ENCODE assay signal across 11 mouse cellular contexts in the genomic region with DNA sequence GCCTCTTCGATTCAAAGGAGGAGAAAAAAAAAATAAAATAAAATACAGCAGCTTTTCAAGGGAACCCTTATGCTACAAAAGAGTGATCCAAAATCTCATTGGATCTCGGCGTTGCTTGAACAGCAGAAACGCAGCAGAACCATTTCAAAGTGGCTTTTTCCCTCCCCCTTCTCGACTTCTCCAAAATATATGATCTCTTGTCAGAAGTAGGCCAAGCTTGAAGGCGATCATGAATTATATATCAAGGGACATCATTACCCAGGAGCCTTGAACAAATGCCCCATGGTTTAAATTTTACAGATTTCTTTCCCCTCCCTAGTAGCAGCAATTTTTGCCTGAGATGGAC. TPM values are rescaled to one million over a fixed set of nuclear protein-coding genes. Genes with fewer than 3 reads are reported as not detected.
A peak's percentile ranks its signal among the peaks of the same experiment; 100 is the strongest.
DNase-seq lines count a peak whose midpoint lies in the region; ATAC-seq and TF ChIP-seq lines count a peak whose summit lies in the region.
"Had no signal": no experiment of that assay in that cellular context is flagged by ENCODE, and none has a peak within 500 bp of the region (broad histone marks: within the 10 kb centered on the region; RNA-seq: fewer than 3 reads in every experiment).

No protein-coding gene starts in this region.

- 0 out of 2 replicates have a peak overlapping the region, but pooled peaks have one; percentile 6 for H3K4me3 ChIP-seq in kidney, postnatal 0 days (replicated peaks; ENCODE audit: low read depth, low read length)
- H3K4me3 ChIP-seq in forebrain, embryonic 14.5 days (ENCODE audit: low read depth, low read length): no peak overlapping the region
- peak overlapping the region; percentile 11; the same call in 1 of the 2 replicates for H3K4me3 ChIP-seq in intestine, embryonic 14.5 days (ENCODE audit: low read depth, low read length)
- no peak overlapping the region; the same call in 1 of the 2 replicates for H3K4me3 ChIP-seq in neural tube, embryonic 14.5 days (ENCODE audit: low read depth, low read length)
- H3K4me3 ChIP-seq: liver, embryonic 15.5 days had no signal

- no peak overlapping the region for H3K9ac ChIP-seq in kidney, postnatal 0 days (ENCODE audit: low read depth, low read length)
- H3K9ac ChIP-seq in forebrain, embryonic 14.5 days (ENCODE audit: low read length): peak overlapping the region; percentile 40; the same call in 1 of the 2 replicates
- H3K9ac ChIP-seq in intestine, embryonic 14.5 days (ENCODE audit: low read length): peak overlapping the region; percentile 25; the same call in 1 of the 2 replicates
- peak overlapping the region; percentile 42; the same call in 1 of the 2 replicates for H3K9ac ChIP-seq in neural tube, embryonic 14.5 days (replicated peaks; ENCODE audit: low read depth, low read length)
- H3K9ac ChIP-seq: liver, embryonic 15.5 days had no signal

- H3K36me3 ChIP-seq in kidney, postnatal 0 days (ENCODE audit: insufficient read depth, low read length): no peaks in the 10 kb centered on the region
- no peaks in the 10 kb centered on the region for H3K36me3 ChIP-seq in forebrain, embryonic 14.5 days (ENCODE audit: control insufficient read depth, insufficient read depth, low read length)
- no peaks in the 10 kb centered on the region for H3K36me3 ChIP-seq in intestine, embryonic 14.5 days (ENCODE audit: control insufficient read depth, insufficient read depth, low read length)
- H3K36me3 ChIP-seq in neural tube, embryonic 14.5 days (ENCODE audit: control insufficient read depth, insufficient read depth, low read length): no peaks in the 10 kb centered on the region
- H3K36me3 ChIP-seq: liver, embryonic 15.5 days had no signal

- 29% methylated on average over 6 of the region's 6 CpGs for WGBS in kidney, postnatal 0 days
- 58% methylated on average over 6 of the region's 6 CpGs for WGBS in forebrain, embryonic 14.5 days
- WGBS in intestine, embryonic 14.5 days: 51% methylated on average over 6 of the region's 6 CpGs
- WGBS in neural tube, embryonic 14.5 days: 21% methylated on average over 6 of the region's 6 CpGs

- no peaks in the 10 kb centered on the region for H3K4me1 ChIP-seq in kidney, postnatal 0 days (replicated peaks; ENCODE audit: insufficient read depth, low read length)
- H3K4me1 ChIP-seq in forebrain, embryonic 14.5 days (ENCODE audit: control insufficient read depth, insufficient read depth, low read length): peaks cover 20% of the 10 kb centered on the region
- H3K4me1 ChIP-seq in intestine, embryonic 14.5 days (replicated peaks; ENCODE audit: control insufficient read depth, insufficient read depth, low read length): peaks cover 7% of the 10 kb centered on the region; the same call in 1 of the 2 replicates
- peaks cover 27% of the 10 kb centered on the region for H3K4me1 ChIP-seq in neural tube, embryonic 14.5 days (ENCODE audit: control insufficient read depth, insufficient read depth, low read length)

- no peak for TF ChIP-seq CTCF in kidney, postnatal 0 days (IDR thresholded peaks at IDR 0.05; ENCODE audit: low read depth)

- DNase-seq in kidney, postnatal 0 days (ENCODE audit: low spot score): peak; percentile 32
- no peak for DNase-seq in kidney, postnatal 36 days
- DNase-seq in forebrain, embryonic 14.5 days (ENCODE audit: low spot score): no peak
- DNase-seq in intestine, embryonic 14.5 days (ENCODE audit: low spot score): no peak
- no peak for DNase-seq in testis, postnatal 14 days (ENCODE audit: low spot score)
- no peak for DNase-seq in frontal cortex, postnatal 14 days (ENCODE audit: low spot score in 2 of 2)
- DNase-seq: kidney, postnatal 25 days; right cerebral cortex, adult 18-20 months; thymus, postnatal 36 days had no signal

- H3K4me2 ChIP-seq in kidney, postnatal 0 days (ENCODE audit: low read length): peak overlapping the region; percentile 33; the same call in 1 of the 2 replicates
- peak overlapping the region; percentile 20 for H3K4me2 ChIP-seq in forebrain, embryonic 14.5 days (ENCODE audit: low read length)
- H3K4me2 ChIP-seq in intestine, embryonic 14.5 days (ENCODE audit: low read length): peak overlapping the region; percentile 37
- H3K4me2 ChIP-seq in neural tube, embryonic 14.5 days (ENCODE audit: low read depth, low read length): peak overlapping the region; percentile 41

- H3K27me3 ChIP-seq in kidney, postnatal 0 days (ENCODE audit: insufficient read depth, low read length): no peaks in the 10 kb centered on the region
- no peaks in the 10 kb centered on the region for H3K27me3 ChIP-seq in forebrain, embryonic 14.5 days (replicated peaks; ENCODE audit: control insufficient read depth, insufficient read depth, low read length)
- H3K27me3 ChIP-seq in intestine, embryonic 14.5 days (replicated peaks; ENCODE audit: control insufficient read depth, insufficient read depth, low read length): no peaks in the 10 kb centered on the region
- H3K27me3 ChIP-seq in neural tube, embryonic 14.5 days (ENCODE audit: control insufficient read depth, insufficient read depth, low read length): no peaks in the 10 kb centered on the region
- H3K27me3 ChIP-seq: liver, embryonic 15.5 days had no signal

- no peak overlapping the region for H3K27ac ChIP-seq in kidney, postnatal 0 days
- peak overlapping the region; percentile 96 for H3K27ac ChIP-seq in forebrain, embryonic 14.5 days (ENCODE audit: low read depth, low read length)
- H3K27ac ChIP-seq in intestine, embryonic 14.5 days (ENCODE audit: low read depth): peak overlapping the region; percentile 66
- H3K27ac ChIP-seq in neural tube, embryonic 14.5 days (ENCODE audit: low read depth, low read length): peak overlapping the region; percentile 88
- H3K27ac ChIP-seq: liver, embryonic 15.5 days had no signal

- no peaks in the 10 kb centered on the region for H3K9me3 ChIP-seq in kidney, postnatal 0 days (replicated peaks; ENCODE audit: low read length)
- H3K9me3 ChIP-seq in forebrain, embryonic 14.5 days (replicated peaks; ENCODE audit: control insufficient read depth, low read length): no peaks in the 10 kb centered on the region
- no peaks in the 10 kb centered on the region for H3K9me3 ChIP-seq in intestine, embryonic 14.5 days (ENCODE audit: control insufficient read depth, low read length)
- H3K9me3 ChIP-seq in neural tube, embryonic 14.5 days (ENCODE audit: control insufficient read depth, low read length): no peaks in the 10 kb centered on the region
- H3K9me3 ChIP-seq: liver, embryonic 15.5 days had no signal

- no peak for ATAC-seq in kidney, postnatal 0 days (replicated peaks; ENCODE audit: low FRiP score, low read depth)
- ATAC-seq in forebrain, embryonic 14.5 days: no peak; the same call in 1 of the 2 replicates
- ATAC-seq in intestine, embryonic 14.5 days (replicated peaks; ENCODE audit: low FRiP score, low TSS enrichment, low read depth): no peak
- ATAC-seq in neural tube, embryonic 14.5 days (ENCODE audit: low read depth): no peak

RNA-seq across cellular contexts. Expression of gene Fam49a, which starts 25.8 kb away (rescaled TPM):
- polyA plus RNA-seq in kidney, postnatal 0 days (2015; fragmentation: Nextera tagmentation; extraction: Ambion mirVana): 5.6 and 6.2 TPM in 2 replicates
- polyA plus RNA-seq in forebrain, embryonic 14.5 days (2014; fragmentation: Nextera tagmentation; extraction: Ambion mirVana): 131 and 182 TPM in 2 replicates
- polyA plus RNA-seq in intestine, embryonic 14.5 days (2014; fragmentation: Nextera tagmentation; extraction: Ambion mirVana): 15.0 and 20.1 TPM in 2 replicates
- 72.6 and 106 TPM in 2 replicates for polyA plus RNA-seq in neural tube, embryonic 14.5 days (2014; fragmentation: Nextera tagmentation; extraction: Ambion mirVana)

Comparison
In these comparisons a context has a peak if more than half of its experiments do, and no peak if none do; other contexts are left out.
1. H3K4me3 ChIP-seq: peak in kidney, postnatal 0 days (single experiment) and intestine, embryonic 14.5 days (single experiment); none in forebrain, embryonic 14.5 days (single experiment) and neural tube, embryonic 14.5 days (single experiment).
2. Peak in every context shown above with its lines, with median percentiles within 50 percentile points of each other: H3K4me2 ChIP-seq.